Mouse (Mus musculus): ENCODE results near the gene Gm6993. TPM values are rescaled to one million over a fixed set of nuclear protein-coding genes. Genes with fewer than 3 reads are reported as not detected.

Gm6993 gene
- polyA plus RNA-seq, 1 experiment from 2014 or later = not detected

GRCm38 (mm10) chr12:31263921-31264320 is 23.4 kb downstream of the Gm6993 start:
- Histone ChIP-seq H3K4me1 (replicated peaks) (peaks cover 51% of the 10 kb centered on the region), H3K36me3 (peaks cover 16% of the 10 kb centered on the region), H3K4me2 (peak overlapping the region; percentile 88), H3K27ac (ENCODE audit: poor library complexity, severe bottlenecking) (no peak overlapping the region), H3K27me3 (replicated peaks) (no peaks in the 10 kb centered on the region), H3K4me3 (peak overlapping the region; percentile 86; the same call in 1 of the 2 replicates), H3K9me3 (replicated peaks) (no peaks in the 10 kb centered on the region), H3K9ac (peak overlapping the region; percentile 90)
- WGBS = 46% methylated on average over 7 of the region's 7 CpGs
- no peak for ATAC-seq (ENCODE audit: insufficient number of reproducible peaks, low FRiP score)

- ATAC-seq (ENCODE audit: insufficient number of reproducible peaks, low FRiP score) = peak; percentile 80
- Histone ChIP-seq H3K27ac (ENCODE audit: poor library complexity, severe bottlenecking) (peak within 1 kb of the TSS; percentile 96), H3K4me2 (peak within 1 kb of the TSS; percentile 88), H3K4me3 (peak within 1 kb of the TSS; percentile 86), H3K9ac (peak within 1 kb of the TSS; percentile 90), H3K9me3 (replicated peaks) (no peaks in the 10 kb centered on the region), H3K36me3 (peaks cover 26% of the 10 kb centered on the region), H3K4me1 (replicated peaks) (peaks cover 58% of the 10 kb centered on the region), H3K27me3 (replicated peaks) (no peaks in the 10 kb centered on the region)
- WGBS = under 1% methylated on average over 39 of the region's 39 CpGs
These were observed 24.6 kb downstream of the Gm6993 start, which contains the start of gene Lamb1 for GRCm38 (mm10) chr12:31265005-31265721. TSS of gene Lamb1 (plus strand) at chr12:31265234.

DNA sequence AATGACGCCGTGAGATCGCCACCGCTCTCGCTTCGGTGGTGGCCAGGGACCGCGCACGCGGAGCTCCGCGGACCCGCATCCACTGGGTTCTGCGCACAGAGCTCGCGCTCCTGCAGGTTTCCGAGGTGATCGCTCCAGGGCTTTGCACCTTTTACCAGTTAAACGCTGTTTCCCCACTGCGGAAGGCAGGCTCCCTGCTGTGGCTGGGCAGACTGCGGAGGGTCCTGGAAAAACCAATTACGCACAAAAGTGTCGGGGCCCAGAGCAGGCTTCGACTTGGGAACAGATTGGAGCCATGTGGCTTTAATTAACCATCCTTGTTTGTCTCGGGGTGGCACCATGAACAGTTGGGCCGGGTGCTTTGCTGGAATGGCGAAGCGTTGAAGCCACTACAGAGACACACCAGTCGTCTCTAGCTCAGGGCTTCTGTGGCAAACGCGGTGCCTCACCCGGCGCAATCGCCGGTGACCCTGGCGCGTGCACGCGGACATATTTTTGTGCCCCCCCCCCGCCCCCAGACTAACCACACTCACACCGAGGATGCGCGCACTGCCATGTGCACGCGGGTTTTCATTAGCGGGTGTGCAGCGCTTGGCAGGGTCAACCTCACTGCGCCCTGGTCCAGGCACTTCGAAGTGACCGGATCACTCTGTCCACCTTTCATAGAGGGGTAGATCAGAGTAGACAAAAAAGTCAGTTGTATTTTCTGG is 25.3 kb downstream of the Gm6993 start:
- Histone ChIP-seq H3K4me1 (replicated peaks) (peaks cover 65% of the 10 kb centered on the region), H3K9me3 (replicated peaks) (no peaks in the 10 kb centered on the region), H3K27ac (ENCODE audit: poor library complexity, severe bottlenecking) (peak overlapping the region; percentile 96), H3K4me2 (peak overlapping the region; percentile 88), H3K36me3 (peaks cover 33% of the 10 kb centered on the region), H3K9ac (peak overlapping the region; percentile 90), H3K27me3 (replicated peaks) (no peaks in the 10 kb centered on the region), H3K4me3 (peak overlapping the region; percentile 86)
- WGBS = under 1% methylated on average over 50 of the region's 50 CpGs
- peak; percentile 26 for ATAC-seq (ENCODE audit: insufficient number of reproducible peaks, low FRiP score)

- H3K36me3 ChIP-seq = peaks cover 35% of the 10 kb centered on the region
- peak overlapping the region; percentile 90 for H3K9ac ChIP-seq
- 4% methylated on average over 15 of the region's 15 CpGs for WGBS
- H3K4me2 ChIP-seq = peak overlapping the region; percentile 88
- no peaks in the 10 kb centered on the region for H3K27me3 ChIP-seq (replicated peaks)
- peak overlapping the region; percentile 96 for H3K27ac ChIP-seq (ENCODE audit: poor library complexity, severe bottlenecking)
- H3K4me1 ChIP-seq (replicated peaks) = peaks cover 67% of the 10 kb centered on the region
- peak overlapping the region; percentile 86 for H3K4me3 ChIP-seq
- no peaks in the 10 kb centered on the region for H3K9me3 ChIP-seq (replicated peaks)
- ATAC-seq (ENCODE audit: insufficient number of reproducible peaks, low FRiP score) = no peak
These were observed 26.1 kb downstream of the Gm6993 start for GRCm38 (mm10) chr12:31266686-31267085.

GRCm38 (mm10) chr12:31267363-31267762 is 26.8 kb downstream of the Gm6993 start:
- H3K36me3 ChIP-seq = peaks cover 41% of the 10 kb centered on the region
- peak overlapping the region; percentile 96; the same call in 1 of the 2 replicates for H3K27ac ChIP-seq (ENCODE audit: poor library complexity, severe bottlenecking)
- H3K27me3 ChIP-seq (replicated peaks) = no peaks in the 10 kb centered on the region
- H3K9ac ChIP-seq = no peak overlapping the region
- H3K4me2 ChIP-seq = peak overlapping the region; percentile 88
- H3K4me1 ChIP-seq (replicated peaks) = peaks cover 67% of the 10 kb centered on the region
- 11% methylated on average over 4 of the region's 4 CpGs for WGBS
- H3K4me3 ChIP-seq = peak overlapping the region; percentile 86
- no peaks in the 10 kb centered on the region for H3K9me3 ChIP-seq (replicated peaks)
- no peak for ATAC-seq (ENCODE audit: insufficient number of reproducible peaks, low FRiP score)

DNA sequence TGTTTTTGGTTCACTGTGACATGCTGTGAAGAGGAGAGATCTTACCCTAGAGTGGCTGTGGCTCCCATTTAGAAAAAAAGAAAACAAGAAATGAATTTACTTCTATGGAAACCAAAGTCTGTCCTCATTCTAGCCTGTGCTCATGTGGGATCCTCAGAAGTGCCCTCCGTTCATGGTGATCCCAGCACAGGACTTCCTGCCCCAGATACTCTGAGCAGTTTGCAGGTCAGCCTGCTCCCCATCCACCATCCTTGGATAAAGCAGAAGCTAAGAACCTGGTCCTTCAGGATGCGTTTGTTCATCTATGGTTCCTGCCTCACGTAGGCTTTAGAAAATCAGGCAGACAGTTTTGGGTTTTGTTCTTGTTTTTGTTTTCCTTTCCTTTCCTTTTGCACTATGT is 27.7 kb downstream of the Gm6993 start:
- peak overlapping the region; percentile 14; the same call in 1 of the 2 replicates for H3K4me3 ChIP-seq
- no peaks in the 10 kb centered on the region for H3K27me3 ChIP-seq (replicated peaks)
- ATAC-seq (ENCODE audit: insufficient number of reproducible peaks, low FRiP score) = no peak
- peaks cover 51% of the 10 kb centered on the region for H3K36me3 ChIP-seq
- H3K27ac ChIP-seq (ENCODE audit: poor library complexity, severe bottlenecking) = peak overlapping the region; percentile 26
- H3K4me2 ChIP-seq = peak overlapping the region; percentile 88
- 53% methylated on average over 3 of the region's 3 CpGs for WGBS
- 0 out of 2 replicates have a peak overlapping the region, but pooled peaks have one; percentile 26 for H3K9ac ChIP-seq
- H3K9me3 ChIP-seq (replicated peaks) = no peaks in the 10 kb centered on the region
- peaks cover 63% of the 10 kb centered on the region for H3K4me1 ChIP-seq (replicated peaks)

DNA sequence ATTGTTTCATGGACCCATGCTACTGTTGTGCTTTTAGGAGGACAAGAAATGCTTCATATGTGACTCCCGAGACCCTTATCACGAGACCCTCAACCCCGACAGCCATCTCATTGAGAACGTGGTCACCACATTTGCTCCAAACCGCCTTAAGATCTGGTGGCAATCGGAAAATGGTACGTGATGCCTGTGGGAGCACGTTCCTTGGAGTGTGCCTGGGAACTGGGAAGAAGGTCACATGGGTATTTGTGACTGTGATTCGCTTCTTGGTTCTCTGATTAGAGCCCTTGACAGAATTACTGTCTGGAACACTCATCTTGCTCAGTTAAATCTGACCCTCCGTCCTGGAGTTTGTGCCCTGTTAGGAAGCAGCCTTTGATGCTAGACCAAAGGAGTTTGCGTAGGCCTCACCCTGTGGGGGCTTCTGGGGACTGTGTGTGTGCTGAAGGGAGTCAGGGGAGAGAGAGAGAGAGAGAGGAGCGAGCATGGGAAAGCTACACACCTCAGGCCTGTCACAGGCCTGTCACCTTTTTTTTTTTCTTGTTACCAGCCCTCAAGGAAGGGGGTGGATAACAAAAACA is 28.5 kb downstream of the Gm6993 start:
- H3K36me3 ChIP-seq = peaks cover 59% of the 10 kb centered on the region
- H3K9me3 ChIP-seq (replicated peaks) = no peaks in the 10 kb centered on the region
- peak overlapping the region; percentile 79 for H3K27ac ChIP-seq (ENCODE audit: poor library complexity, severe bottlenecking)
- no peaks in the 10 kb centered on the region for H3K27me3 ChIP-seq (replicated peaks)
- peaks cover 63% of the 10 kb centered on the region for H3K4me1 ChIP-seq (replicated peaks)
- WGBS = 43% methylated on average over 12 of the region's 12 CpGs
- peak overlapping the region; percentile 32; the same call in 1 of the 2 replicates for H3K9ac ChIP-seq
- ATAC-seq (ENCODE audit: insufficient number of reproducible peaks, low FRiP score) = no peak
- H3K4me2 ChIP-seq = peak overlapping the region; percentile 33
- no peak overlapping the region for H3K4me3 ChIP-seq

DNA sequence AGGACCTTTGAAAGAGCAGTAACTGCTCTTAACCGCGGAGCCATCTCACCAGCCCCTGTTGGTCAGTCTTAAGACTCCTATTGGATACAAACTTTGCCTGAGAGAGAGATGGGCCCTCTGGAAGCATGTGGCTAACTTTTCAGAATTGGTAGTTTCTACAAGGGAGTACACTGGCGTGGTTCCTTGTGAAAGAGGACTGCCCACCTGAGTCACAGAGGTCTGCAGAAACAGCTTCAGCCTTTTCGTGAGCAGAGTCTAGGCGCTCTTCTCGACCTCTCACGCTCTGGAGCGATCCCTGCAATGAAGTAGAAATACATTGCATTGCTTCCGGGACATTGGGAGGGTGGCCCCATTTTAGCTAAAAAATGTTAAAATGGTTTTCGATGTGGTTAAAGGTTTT is 29.8 kb downstream of the Gm6993 start:
- Histone ChIP-seq H3K4me1 (replicated peaks) (peaks cover 67% of the 10 kb centered on the region), H3K27ac (ENCODE audit: poor library complexity, severe bottlenecking) (peak overlapping the region; percentile 88), H3K9ac (no peak overlapping the region), H3K36me3 (peaks cover 71% of the 10 kb centered on the region), H3K27me3 (replicated peaks) (no peaks in the 10 kb centered on the region), H3K9me3 (replicated peaks) (no peaks in the 10 kb centered on the region), H3K4me2 (peak overlapping the region; percentile 49), H3K4me3 (no peak overlapping the region)
- no peak for ATAC-seq (ENCODE audit: insufficient number of reproducible peaks, low FRiP score)
- WGBS = 80% methylated on average over 10 of the region's 10 CpGs

DNA sequence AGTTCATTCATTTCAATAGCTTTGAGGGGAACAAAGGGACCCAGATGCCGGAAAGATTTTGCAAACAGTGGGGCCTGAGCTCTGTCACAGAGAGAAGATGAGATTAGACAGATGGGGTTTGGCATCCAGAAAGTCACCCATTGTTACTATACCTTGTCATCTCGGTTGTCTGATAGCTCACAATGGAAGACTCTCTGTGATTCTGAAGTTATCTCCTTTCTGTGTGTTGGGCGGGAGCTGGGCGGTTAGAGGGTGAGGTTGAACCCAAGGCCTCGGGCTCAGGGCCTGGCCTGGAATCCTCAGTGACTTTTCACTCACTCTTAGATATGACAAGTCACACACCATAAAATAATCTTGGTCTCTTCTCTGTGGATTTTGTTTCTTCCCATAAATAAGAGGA is 30.2 kb downstream of the Gm6993 start:
- Histone ChIP-seq H3K27me3 (replicated peaks) (no peaks in the 10 kb centered on the region), H3K9me3 (replicated peaks) (no peaks in the 10 kb centered on the region), H3K9ac (no peak overlapping the region), H3K4me2 (peak overlapping the region; percentile 49), H3K4me3 (no peak overlapping the region), H3K36me3 (peaks cover 75% of the 10 kb centered on the region), H3K4me1 (replicated peaks) (peaks cover 70% of the 10 kb centered on the region), H3K27ac (ENCODE audit: poor library complexity, severe bottlenecking) (peak overlapping the region; percentile 88)
- 35% methylated on average over 5 of the region's 5 CpGs for WGBS
- ATAC-seq (ENCODE audit: insufficient number of reproducible peaks, low FRiP score) = no peak

DNA sequence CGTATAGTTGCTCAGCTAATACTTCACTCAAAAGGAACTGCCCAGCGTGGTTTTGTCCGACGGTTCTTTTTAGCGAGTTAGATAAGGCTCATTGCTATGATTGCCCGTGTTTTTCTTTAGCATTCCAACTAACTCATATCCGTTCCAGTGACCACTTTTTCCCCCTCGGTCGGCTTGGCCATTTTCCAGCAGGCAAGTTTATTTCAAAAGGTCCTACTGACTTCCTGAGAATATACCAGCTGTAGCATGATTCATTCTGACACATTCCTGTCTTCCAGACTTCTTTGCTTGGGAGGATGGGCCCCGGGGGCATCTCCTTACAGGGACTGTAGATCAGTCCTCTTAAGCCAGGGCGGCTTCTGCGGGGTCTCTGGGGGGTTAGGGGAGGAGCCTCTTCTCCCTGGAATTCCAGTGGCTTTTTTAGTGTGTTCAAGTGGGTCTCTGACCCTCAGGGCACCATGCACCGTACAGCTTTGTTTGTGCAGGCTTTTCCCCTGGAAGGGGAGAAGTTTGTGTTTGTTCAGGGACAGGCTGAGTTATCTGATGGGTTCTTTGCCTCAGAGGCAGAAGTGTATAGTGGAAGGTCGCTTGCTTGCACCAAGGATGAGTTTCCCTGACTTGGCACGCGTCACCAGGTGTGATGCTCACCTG is 30.9 kb downstream of the Gm6993 start:
- Histone ChIP-seq H3K27ac (ENCODE audit: poor library complexity, severe bottlenecking) (peak overlapping the region; percentile 88), H3K4me3 (no peak overlapping the region), H3K36me3 (peaks cover 82% of the 10 kb centered on the region), H3K4me1 (replicated peaks) (peaks cover 70% of the 10 kb centered on the region), H3K9ac (0 out of 2 replicates have a peak overlapping the region, but pooled peaks have one; percentile 7), H3K4me2 (peak overlapping the region; percentile 49), H3K9me3 (replicated peaks) (no peaks in the 10 kb centered on the region), H3K27me3 (replicated peaks) (no peaks in the 10 kb centered on the region)
- peak; percentile 74 for ATAC-seq (ENCODE audit: insufficient number of reproducible peaks, low FRiP score)
- WGBS = 14% methylated on average over 16 of the region's 16 CpGs

Data from heart, embryonic 12.5 days (tissue).